Mouse (Mus musculus) lung, adult 2 months (tissue): ENCODE measurements at regions not wholly inside any gene's neighbourhood (a gene's known extent, or its start where the extent isn't known, plus 50 kb on each side); places are given as distances from the start of the nearest gene placed in this dataset.

Source experiments
- DNase-seq: peaks from one replicate; pipeline ENCODE4 v3.0.0; 2022
- H3K4me1 ChIP-seq: fragments of 200-500 bp; 2 replicates; pipeline ENCODE4 v1.6.1; 2011; ENCODE audit warnings: low read length; ENCODE audit not compliant: control insufficient read depth, insufficient read depth
- H3K4me3 ChIP-seq: fragments of 200-500 bp; replicated peaks from 2 replicates; pipeline ENCODE3; 2011; ENCODE audit warnings: low read depth, mild to moderate bottlenecking, control low read depth, low read length; ENCODE audit errors: extremely low read depth
- CTCF ChIP-seq: fragments of 200-500 bp; IDR thresholded peaks from 2 replicates; pipeline ENCODE4 v1.5.1; 2011; ENCODE audit warnings: mild to moderate bottlenecking, low read length, control low read depth; ENCODE audit not compliant: insufficient read depth
- POLR2A ChIP-seq: fragments of 200-500 bp; IDR thresholded peaks from 2 replicates; pipeline ENCODE4 v1.6.1; 2011; ENCODE audit warnings: low read depth, mild to moderate bottlenecking, control low read depth, low read length, borderline replicate concordance; ENCODE audit errors: extremely low read depth
- WGBS: fragments of 180-500 bp; shearing (Covaris S2); methylation state at CpG from one replicate; pipeline ENCODE4 v1.1.7; 2018; 5-methylcytosine and 5-hydroxymethylcytosine counted together

DNA sequence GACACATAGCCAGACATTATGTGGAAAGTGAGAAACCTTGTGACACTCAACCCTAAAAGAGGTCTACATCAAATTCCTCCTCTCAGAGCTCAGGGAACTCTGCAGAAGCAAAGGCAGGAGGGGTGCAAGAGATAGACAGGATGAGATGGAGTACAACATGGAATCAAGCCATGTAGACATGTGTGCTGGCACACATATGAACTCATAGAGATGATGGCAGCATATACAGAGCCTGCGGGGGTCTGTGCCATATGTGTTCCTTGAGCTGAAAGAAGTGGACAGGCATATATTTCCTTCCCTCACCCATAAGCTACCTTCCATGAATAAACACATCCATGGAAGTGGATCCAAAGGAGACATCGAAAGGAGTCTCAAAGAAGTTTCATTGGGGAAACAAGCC, 406.6 kb downstream of the Pdha2 start:
- H3K4me1 ChIP-seq = no peaks in the 10 kb centered on the region
- TF ChIP-seq CTCF = no peak
- H3K4me3 ChIP-seq = no peak overlapping the region
- no peak for DNase-seq
- 98% methylated on average over 2 of the region's 2 CpGs for WGBS

DNA sequence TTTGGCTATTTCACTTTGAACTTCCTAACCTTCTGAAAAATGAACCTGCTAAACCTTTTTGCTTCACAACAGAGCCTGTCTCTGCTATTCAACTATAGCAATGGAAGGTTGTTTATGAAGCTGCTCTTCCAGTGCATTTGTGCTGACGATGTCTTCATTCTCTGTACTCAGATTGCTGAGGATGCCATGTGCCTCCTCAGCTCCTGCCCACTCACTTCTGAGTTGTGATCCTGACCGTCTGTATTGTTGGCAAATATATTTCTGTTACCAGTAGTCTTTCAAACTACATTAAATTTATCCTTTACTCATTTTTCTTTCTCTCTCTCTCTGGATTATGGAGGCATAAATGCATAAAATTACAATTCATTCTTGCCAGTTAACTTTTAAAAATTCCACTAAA, 419.2 kb downstream of the Pdha2 start:
- no peak for TF ChIP-seq POLR2A
- no peak for TF ChIP-seq CTCF
- 65% methylated on average over 2 of the region's 2 CpGs for WGBS
- Histone ChIP-seq H3K4me1 (no peaks in the 10 kb centered on the region), H3K4me3 (no peak overlapping the region)
- no peak for DNase-seq

DNA sequence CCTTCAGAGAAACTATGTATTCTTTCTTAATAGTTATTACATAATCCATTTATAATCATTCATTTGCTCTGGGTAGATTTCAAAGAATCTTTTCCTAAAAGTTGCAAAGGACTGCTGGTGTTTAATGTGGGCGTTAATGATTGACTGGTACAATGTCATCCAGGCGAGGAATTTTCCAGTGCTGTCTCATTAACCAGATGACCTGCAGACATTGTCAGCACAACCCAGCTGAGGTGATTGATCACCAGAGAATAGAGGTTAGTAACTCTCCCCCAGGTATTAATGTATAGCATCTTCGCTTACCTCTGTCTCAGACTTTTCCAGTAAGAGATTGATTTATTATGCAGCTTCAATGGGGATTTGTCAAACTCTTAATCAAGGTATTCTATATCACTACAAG, 426.5 kb downstream of the Pdha2 start:
- no peak for TF ChIP-seq POLR2A
- no peak for TF ChIP-seq CTCF
- H3K4me1 ChIP-seq = no peaks in the 10 kb centered on the region
- no peak overlapping the region for H3K4me3 ChIP-seq
- no peak for DNase-seq
- 63% methylated on average over 3 of the region's 3 CpGs for WGBS

DNA sequence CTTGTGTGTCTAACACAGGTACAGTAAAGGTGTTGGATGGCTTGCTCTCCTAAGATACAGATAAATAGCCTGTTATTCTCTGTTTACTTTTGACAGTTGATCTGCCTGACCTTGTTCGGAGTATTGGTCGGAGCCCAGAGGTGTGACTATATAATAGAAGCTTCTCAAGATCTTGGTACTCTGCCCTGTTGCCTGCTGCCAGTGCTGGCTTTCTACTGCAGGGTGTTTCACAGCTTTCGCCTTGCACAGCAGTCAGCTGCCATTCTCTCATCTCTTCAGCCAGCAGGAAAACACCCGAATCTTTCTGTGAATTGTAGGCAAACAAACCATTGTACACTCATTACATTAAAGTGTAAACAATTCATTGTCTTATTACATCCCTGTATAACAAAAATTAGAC, 452.1 kb downstream of the Pdha2 start:
- TF ChIP-seq POLR2A = no peak
- no peak for TF ChIP-seq CTCF
- Histone ChIP-seq H3K4me1 (no peaks in the 10 kb centered on the region), H3K4me3 (no peak overlapping the region)
- 58% methylated on average over 4 of the region's 4 CpGs for WGBS
- no peak for DNase-seq

DNA sequence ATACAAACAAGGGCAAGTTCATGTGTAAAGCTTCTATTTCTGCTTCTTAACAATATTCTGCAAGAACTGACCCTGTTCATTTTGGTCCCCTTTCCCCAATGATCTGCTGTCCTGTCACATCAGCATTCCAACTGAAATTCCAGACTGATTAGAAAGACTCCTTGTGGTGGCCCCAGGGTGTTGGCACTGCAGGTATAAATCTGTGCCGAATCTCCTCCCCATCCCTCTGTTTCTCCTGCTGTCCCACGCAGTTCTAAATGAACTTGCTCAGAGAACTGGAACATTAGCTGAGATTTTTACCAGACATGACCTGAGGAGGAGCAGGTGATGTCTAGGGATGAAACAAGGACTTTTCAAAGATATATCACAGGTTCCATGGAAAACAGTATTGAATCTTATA, 467.7 kb downstream of the Pdha2 start:
- TF ChIP-seq POLR2A (no peak), CTCF (no peak)
- H3K4me1 ChIP-seq = no peaks in the 10 kb centered on the region
- 65% methylated on average over 2 of the region's 2 CpGs for WGBS
- no peak for DNase-seq
- no peak overlapping the region for H3K4me3 ChIP-seq

DNA sequence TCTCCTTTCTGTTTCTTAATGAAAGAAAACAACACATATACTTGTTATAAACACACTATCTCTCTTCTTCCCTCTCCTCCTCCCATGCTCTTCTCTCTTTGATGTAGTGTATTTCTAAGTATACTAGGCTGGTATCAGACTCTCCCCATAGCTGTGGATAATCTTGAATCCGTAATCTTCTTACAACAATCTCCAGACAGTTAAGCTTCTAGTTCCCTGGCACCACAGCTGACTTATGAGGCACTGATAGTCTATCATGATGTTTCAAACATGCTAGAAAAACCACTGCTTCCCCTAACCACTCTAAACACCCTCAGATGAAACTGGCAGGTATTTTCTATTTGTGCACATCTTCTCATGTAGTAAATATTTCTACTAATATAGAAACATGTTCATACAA, 471.7 kb downstream of the Pdha2 start:
- WGBS = 49% methylated on average over 1 of the region's 1 CpGs
- Histone ChIP-seq H3K4me1 (no peaks in the 10 kb centered on the region), H3K4me3 (no peak overlapping the region)
- DNase-seq = no peak
- TF ChIP-seq CTCF (no peak), POLR2A (no peak)

DNA sequence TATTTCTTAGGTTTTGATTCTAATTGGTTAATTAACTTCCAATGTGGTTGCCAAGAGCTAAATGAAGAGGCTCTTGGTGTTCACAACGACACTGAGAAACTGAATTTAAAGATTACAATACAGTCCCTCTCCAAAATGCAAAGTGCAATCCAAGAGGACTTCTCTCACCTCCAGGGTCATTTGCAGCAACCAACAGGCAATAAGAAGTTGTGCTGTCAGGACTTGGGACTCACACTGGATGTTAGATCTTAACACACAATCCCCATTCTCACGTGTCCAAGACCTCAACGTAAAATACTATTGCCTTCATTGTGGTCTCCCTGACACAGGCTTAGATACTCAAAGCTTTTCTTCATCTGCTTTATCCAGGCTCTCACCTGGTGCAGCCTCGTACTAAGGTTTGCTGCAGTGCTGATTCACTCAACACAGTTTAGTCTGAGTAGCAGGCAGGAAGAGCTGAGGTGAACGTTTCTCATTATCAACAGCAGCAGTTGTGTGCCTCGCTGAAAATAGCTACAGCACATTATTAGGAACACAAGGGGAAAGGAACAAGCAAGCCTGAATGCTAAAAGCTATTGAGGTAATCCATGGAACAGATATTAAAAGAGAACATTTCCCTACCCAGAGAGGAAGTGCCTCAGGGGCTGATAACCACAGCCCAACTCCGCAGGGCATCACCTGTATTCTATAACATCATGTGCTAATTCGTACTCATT, 473.3 kb downstream of the Pdha2 start:
- TF ChIP-seq POLR2A (no peak), CTCF (no peak)
- DNase-seq = no peak
- Histone ChIP-seq H3K4me3 (no peak overlapping the region), H3K4me1 (no peaks in the 10 kb centered on the region)
- 65% methylated on average over 8 of the region's 8 CpGs for WGBS

DNA sequence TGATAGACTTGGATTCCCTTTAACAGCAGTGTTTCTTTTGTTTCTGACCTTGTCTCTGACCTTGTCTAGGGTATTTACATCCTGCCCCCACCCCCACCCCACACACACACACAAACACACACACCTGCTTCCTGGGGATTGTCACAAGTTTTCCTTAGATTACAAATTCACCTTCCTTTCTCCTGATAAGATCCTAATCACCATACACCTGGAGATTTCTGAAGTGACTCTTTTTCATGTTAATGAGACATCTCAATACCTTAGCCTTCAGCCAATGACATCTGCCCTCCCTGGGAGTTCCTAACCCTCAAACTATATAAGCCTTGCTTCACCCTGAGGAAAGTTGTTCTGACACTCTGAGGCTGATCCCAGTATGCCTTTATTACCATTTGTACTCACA, 495.3 kb downstream of the Pdha2 start:
- H3K4me3 ChIP-seq = no peak overlapping the region
- TF ChIP-seq CTCF (no peak), POLR2A (no peak)
- H3K4me1 ChIP-seq = no peaks in the 10 kb centered on the region
- no peak for DNase-seq

DNA sequence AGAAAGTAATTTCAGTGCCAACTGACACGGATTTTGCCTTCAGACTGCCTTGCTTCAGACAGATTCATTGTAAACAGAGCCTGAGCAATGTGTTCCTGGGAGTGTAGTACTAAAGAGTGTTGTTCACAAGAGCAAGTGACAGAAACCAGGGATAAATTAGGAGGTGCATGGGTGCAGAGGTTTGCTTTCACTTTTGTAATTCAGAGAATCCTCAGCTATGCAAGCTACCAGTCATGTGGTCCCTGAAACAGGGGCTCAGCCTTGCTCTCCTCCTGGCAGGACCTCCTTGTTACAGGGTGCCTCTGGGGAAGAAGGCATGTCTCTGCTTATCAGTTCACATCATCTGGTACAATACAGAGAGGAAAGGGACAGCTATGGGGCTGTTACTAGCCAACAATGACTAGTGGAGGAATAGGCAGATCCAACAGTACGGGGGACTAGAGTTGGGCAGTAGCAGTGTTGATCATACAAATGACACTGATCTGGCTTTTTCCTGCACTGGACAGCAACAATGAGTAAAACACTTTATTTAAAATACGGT, 504.5 kb downstream of the Pdha2 start:
- TF ChIP-seq CTCF (no peak), POLR2A (no peak)
- WGBS = 66% methylated on average over 3 of the region's 3 CpGs
- H3K4me1 ChIP-seq = no peaks in the 10 kb centered on the region
- no peak overlapping the region for H3K4me3 ChIP-seq
- DNase-seq = no peak

DNA sequence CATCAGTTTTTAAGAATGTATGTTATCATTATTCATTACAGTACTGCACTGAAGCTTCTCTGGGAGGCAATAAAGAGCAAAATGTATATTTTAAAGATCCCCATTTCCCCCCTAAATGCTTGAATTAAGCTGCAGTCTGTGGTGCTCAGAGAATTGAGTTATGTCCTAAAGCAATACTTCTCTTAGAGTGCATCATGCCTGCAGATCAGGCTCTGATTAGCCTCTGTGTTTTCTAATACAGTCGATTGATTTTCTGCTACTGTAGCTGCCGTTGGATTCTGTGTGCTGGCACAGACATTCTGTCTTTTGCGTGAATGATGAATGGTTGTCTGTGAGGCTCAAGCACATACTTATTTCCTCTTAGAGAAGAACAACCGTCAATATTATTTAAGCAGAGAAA, 505.4 kb downstream of the Pdha2 start:
- H3K4me1 ChIP-seq = no peaks in the 10 kb centered on the region
- H3K4me3 ChIP-seq = no peak overlapping the region
- no peak for TF ChIP-seq POLR2A
- TF ChIP-seq CTCF = no peak
- no peak for DNase-seq
- WGBS = 75% methylated on average over 4 of the region's 4 CpGs

DNA sequence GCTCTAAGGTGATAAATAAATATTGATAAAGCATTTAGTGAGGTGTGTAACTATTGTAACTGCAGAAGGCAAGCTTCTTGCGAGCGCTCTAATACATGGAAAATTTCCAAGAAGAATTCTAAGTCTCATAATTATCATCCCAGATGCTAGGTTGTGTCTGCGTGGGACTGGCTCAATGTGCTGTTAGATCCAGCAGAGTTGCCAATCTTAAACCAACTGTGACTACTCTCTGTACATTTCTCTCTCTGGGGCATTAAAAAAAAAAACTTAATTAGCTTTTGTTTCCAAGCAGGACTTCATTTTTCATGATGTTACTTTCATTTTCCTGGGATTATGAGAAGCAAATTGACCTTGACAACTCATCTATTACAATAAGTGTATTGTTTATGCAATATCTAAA, 506.6 kb downstream of the Pdha2 start:
- Histone ChIP-seq H3K4me3 (no peak overlapping the region), H3K4me1 (no peaks in the 10 kb centered on the region)
- TF ChIP-seq POLR2A (no peak), CTCF (no peak)
- whole genome bisulfite sequencing = 66% methylated on average over 3 of the region's 3 CpGs
- no peak for DNase-seq
